Mouse (Mus musculus) bone marrow macrophage, adult 2 months (primary cell): Measurements from ENCODE around the gene Ror1.

Source experiments
- CTCF ChIP-seq: IDR thresholded peaks from 2 replicates; pipeline ENCODE4 v1.5.1; 2012; ENCODE audit warnings: low read depth, mild to moderate bottlenecking, low read length, moderate library complexity
- POLR2A ChIP-seq: IDR thresholded peaks from 2 replicates; pipeline ENCODE4 v1.6.1; 2012; ENCODE audit warnings: mild to moderate bottlenecking, low read depth, low read length, borderline replicate concordance

- no peak for TF ChIP-seq CTCF
- no peak for TF ChIP-seq POLR2A
Observed at GRCm38 (mm10) chr4:100057381-100057780, 38.2 kb upstream of the Ror1 start.
